Mouse (Mus musculus) heart, adult 2 months (tissue): ENCODE measurements around the gene H2-Q7.
"Not testable (repeated sequence)": the region's sequence is repeated elsewhere in the genome, so short reads cannot be mapped to it uniquely, and the experiment has no call there.

ENCODE experiments used
- CTCF ChIP-seq: fragments of 200-600 bp; IDR thresholded peaks from 2 replicates; pipeline ENCODE4 v1.8.1; 2022; ENCODE audit warnings: antibody characterized with exemption, mild to moderate bottlenecking, moderate library complexity
- POLR2A ChIP-seq: fragments of 200-500 bp; IDR thresholded peaks from 2 replicates; pipeline ENCODE4 v1.6.1; 2011; ENCODE audit warnings: mild to moderate bottlenecking, low read depth, low read length, control low read depth; ENCODE audit not compliant: insufficient read depth

- TF ChIP-seq CTCF, POLR2A: not testable (repeated sequence)
Measured at GRCm38 (mm10) chr17:35438885-35439284, at the start of gene H2-Q7.
